Mouse (Mus musculus) neural tube, embryonic 12.5 days (tissue): Measurements from ENCODE around the gene Sorbs2. TPM values are rescaled to one million over a fixed set of nuclear protein-coding genes. Genes with fewer than 3 reads are reported as not detected.

Source experiments
- ATAC-seq: fragments of 200-750 bp; cut with Nextera tagmentation; 2 replicates; pipeline ENCODE4 v1.8.0; 2017; ENCODE audit warnings: low read depth, mild to moderate bottlenecking, moderate TSS enrichment, moderate library complexity; ENCODE audit not compliant: low FRiP score
- H3K27ac ChIP-seq: fragments of 300-500 bp; sonication (generic); 2 replicates; pipeline ENCODE4 v1.5.1; 2016
- H3K27me3 ChIP-seq: fragments of 300-500 bp; sonication (generic); replicated peaks from 2 replicates; pipeline ENCODE4 v1.6.1; 2016; ENCODE audit warnings: mild to moderate bottlenecking
- H3K36me3 ChIP-seq: fragments of 300-500 bp; sonication (generic); 2 replicates; pipeline ENCODE4 v1.6.1; 2016; ENCODE audit warnings: mild to moderate bottlenecking
- H3K4me1 ChIP-seq: fragments of 300-500 bp; sonication (generic); 2 replicates; pipeline ENCODE4 v1.6.1; 2016
- H3K4me2 ChIP-seq: fragments of 300-500 bp; sonication (generic); replicated peaks from 2 replicates; pipeline ENCODE4 v1.6.1; 2016; ENCODE audit warnings: mild to moderate bottlenecking
- H3K4me3 ChIP-seq: fragments of 300-500 bp; sonication (generic); 2 replicates; pipeline ENCODE4 v1.5.1; 2016
- H3K9ac ChIP-seq: fragments of 300-500 bp; sonication (generic); 2 replicates; pipeline ENCODE4 v1.6.1; 2016; ENCODE audit warnings: mild to moderate bottlenecking
- H3K9me3 ChIP-seq: fragments of 300-500 bp; sonication (generic); 2 replicates; pipeline ENCODE4 v1.6.1; 2016; ENCODE audit warnings: mild to moderate bottlenecking
- WGBS: fragments of 180-500 bp; shearing (Covaris S2); methylation state at CpG from one replicate; pipeline ENCODE4 v1.1.7; 2016; 5-methylcytosine and 5-hydroxymethylcytosine counted together
- polyA plus RNA-seq: library from polyadenylated mRNA; unstranded; fragments of >200 nt; fragmentation: Nextera tagmentation; extraction: Ambion mirVana; gene quantifications from 2 replicates; pipeline ENCODE4 v1.2.1, GENCODE M21; 2016

Gene Sorbs2
- polyA plus RNA-seq, 1 experiment from 2014 or later: 50.0 TPM

DNA sequence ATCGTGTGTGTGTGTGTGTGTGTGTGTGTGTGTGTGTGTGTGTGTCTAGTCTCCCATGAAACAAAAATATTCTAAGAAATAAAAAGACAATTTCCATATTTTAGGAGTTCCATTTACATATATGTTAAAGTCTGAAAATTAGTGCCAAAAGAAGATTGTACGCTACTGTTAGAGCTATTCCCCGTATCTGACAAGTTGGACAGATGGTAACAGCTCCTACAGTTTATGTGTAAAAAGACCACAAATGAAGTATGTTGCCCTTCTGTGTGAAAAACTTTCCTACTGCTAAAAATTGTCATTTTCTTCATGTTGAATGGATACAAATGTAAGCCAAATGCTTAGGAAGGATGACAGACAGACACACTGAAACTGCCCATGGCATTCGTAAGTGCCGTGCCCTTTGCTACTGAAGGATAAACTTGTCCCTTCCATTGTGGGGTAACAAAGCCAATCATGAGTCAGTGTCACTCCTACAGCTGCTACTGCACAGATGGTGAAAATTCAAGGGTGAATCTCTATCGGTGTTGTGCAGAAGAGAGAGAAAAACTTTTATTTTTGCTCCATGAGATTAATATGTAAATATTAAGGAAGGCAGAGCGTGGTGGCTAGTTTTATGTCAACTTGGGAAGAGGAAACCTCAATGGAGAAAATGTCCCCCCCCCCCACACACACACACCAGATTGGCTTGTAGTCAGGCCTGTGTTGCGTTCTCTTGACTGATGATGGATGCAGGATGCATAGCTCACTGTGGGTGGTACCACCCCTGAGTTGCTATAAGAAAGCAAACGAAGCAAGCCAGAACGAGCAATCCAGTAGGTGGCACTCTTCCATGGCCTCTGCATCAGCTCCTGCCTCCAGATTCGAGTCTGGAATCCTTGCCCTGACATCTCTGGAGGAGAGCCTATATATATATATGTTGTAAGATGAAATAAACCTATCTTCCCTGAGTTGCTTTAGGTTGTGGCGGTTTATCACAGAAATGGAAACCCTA lies 244.2 kb downstream of the Sorbs2 start:
- Histone ChIP-seq H3K4me2 (no peak overlapping the region), H3K27ac (no peak overlapping the region), H3K4me1 (no peaks in the 10 kb centered on the region), H3K27me3 (no peaks in the 10 kb centered on the region), H3K4me3 (no peak overlapping the region), H3K9ac (no peak overlapping the region), H3K36me3 (no peaks in the 10 kb centered on the region), H3K9me3 (no peaks in the 10 kb centered on the region)
- ATAC-seq: 0 out of 2 replicates have a peak, but pooled peaks have one; percentile 37
- WGBS: 66% methylated on average over 12 of the region's 12 CpGs

GRCm38 (mm10) chr8:45755482-45755881 lies 247.9 kb downstream of the Sorbs2 start:
- Histone ChIP-seq H3K36me3 (no peaks in the 10 kb centered on the region; the same call in 1 of the 2 replicates), H3K4me2 (no peak overlapping the region), H3K9ac (no peak overlapping the region), H3K4me1 (no peaks in the 10 kb centered on the region), H3K27me3 (no peaks in the 10 kb centered on the region), H3K27ac (no peak overlapping the region), H3K9me3 (no peaks in the 10 kb centered on the region), H3K4me3 (no peak overlapping the region)
- ATAC-seq: no peak
- 77% methylated on average over 9 of the region's 9 CpGs for WGBS

DNA sequence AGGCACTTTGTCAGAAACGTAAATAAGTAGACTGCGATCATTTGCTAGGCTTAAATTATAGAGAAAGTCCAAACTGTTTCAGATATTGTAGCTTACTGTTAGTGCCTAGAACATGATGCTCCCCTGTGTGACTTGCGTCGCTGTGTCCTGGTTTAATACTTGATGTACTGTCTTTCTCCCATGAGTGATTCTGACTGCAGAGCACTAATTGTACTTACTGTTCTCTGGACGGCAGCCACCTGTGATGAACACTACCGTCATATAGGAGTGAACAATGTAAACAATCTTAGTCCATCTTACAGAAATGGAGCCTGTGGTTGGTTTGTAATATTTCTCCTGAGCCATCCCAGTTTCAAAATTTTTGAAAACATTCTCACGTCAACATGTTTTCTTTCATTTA lies 248.4 kb downstream of the Sorbs2 start:
- H3K4me1 ChIP-seq: no peaks in the 10 kb centered on the region
- no peak overlapping the region for H3K4me3 ChIP-seq
- no peaks in the 10 kb centered on the region for H3K9me3 ChIP-seq
- H3K36me3 ChIP-seq: no peaks in the 10 kb centered on the region; the same call in 1 of the 2 replicates
- H3K27me3 ChIP-seq: no peaks in the 10 kb centered on the region
- no peak for ATAC-seq
- H3K4me2 ChIP-seq: no peak overlapping the region
- 87% methylated on average over 7 of the region's 7 CpGs for WGBS
- H3K9ac ChIP-seq: no peak overlapping the region
- H3K27ac ChIP-seq: no peak overlapping the region

GRCm38 (mm10) chr8:45760622-45761021 lies 253.0 kb downstream of the Sorbs2 start:
- no peak for ATAC-seq

DNA sequence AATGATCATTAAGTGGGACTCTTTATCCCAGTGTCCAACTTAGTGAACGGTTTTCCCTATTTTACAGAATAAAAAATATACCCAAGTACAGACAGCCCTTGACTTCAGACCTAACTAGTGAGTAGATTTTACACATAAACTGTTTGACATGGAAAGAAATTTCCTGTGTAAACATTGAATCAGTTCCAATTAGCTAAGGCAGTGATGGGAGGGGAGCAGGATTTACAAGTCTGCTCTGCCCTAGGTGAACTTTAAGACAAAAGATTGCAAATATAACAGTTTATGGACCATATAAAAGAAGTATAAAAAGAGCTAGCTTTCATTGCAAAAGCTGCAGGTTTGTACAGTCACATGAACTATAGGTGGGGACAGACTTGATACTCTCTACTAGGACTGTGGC lies 253.5 kb downstream of the Sorbs2 start:
- Histone ChIP-seq H3K9me3 (no peaks in the 10 kb centered on the region), H3K9ac (no peak overlapping the region), H3K4me2 (no peak overlapping the region), H3K27me3 (no peaks in the 10 kb centered on the region), H3K27ac (no peak overlapping the region), H3K4me1 (0 out of 2 replicates have a peak, but pooled peaks cover 13% of the 10 kb centered on the region), H3K36me3 (peaks cover 4% of the 10 kb centered on the region; the same call in 1 of the 2 replicates), H3K4me3 (no peak overlapping the region)
- WGBS: 85% methylated on average over 1 of the region's 1 CpGs
- ATAC-seq: no peak

More at GRCm38 (mm10) chr8:45760622-45761021, 253.0 kb downstream of the Sorbs2 start:
- peaks cover 4% of the 10 kb centered on the region; the same call in 1 of the 2 replicates for H3K36me3 ChIP-seq
- WGBS: 79% methylated on average over 9 of the region's 9 CpGs
- H3K27me3 ChIP-seq: no peaks in the 10 kb centered on the region
- H3K9me3 ChIP-seq: no peaks in the 10 kb centered on the region
- H3K4me1 ChIP-seq: 0 out of 2 replicates have a peak, but pooled peaks cover 13% of the 10 kb centered on the region
- no peak overlapping the region for H3K27ac ChIP-seq
- H3K4me2 ChIP-seq: no peak overlapping the region
- H3K4me3 ChIP-seq: no peak overlapping the region
- no peak overlapping the region for H3K9ac ChIP-seq

- no peaks in the 10 kb centered on the region for H3K27me3 ChIP-seq
- no peaks in the 10 kb centered on the region for H3K9me3 ChIP-seq
- no peak overlapping the region for H3K4me3 ChIP-seq
- peaks cover 4% of the 10 kb centered on the region; the same call in 1 of the 2 replicates for H3K36me3 ChIP-seq
- 63% methylated on average over 15 of the region's 15 CpGs for WGBS
- H3K9ac ChIP-seq: no peak overlapping the region
- H3K4me1 ChIP-seq: 0 out of 2 replicates have a peak, but pooled peaks cover 13% of the 10 kb centered on the region
- no peak for ATAC-seq
- no peak overlapping the region for H3K27ac ChIP-seq
- no peak overlapping the region for H3K4me2 ChIP-seq
These were observed 255.5 kb downstream of the Sorbs2 start for GRCm38 (mm10) chr8:45762982-45763689.

GRCm38 (mm10) chr8:45763690-45764342 lies 256.2 kb downstream of the Sorbs2 start:
- no peak overlapping the region for H3K9ac ChIP-seq
- no peak for ATAC-seq
- WGBS: 57% methylated on average over 11 of the region's 11 CpGs
- H3K36me3 ChIP-seq: peaks cover 4% of the 10 kb centered on the region; the same call in 1 of the 2 replicates
- H3K27ac ChIP-seq: no peak overlapping the region
- H3K4me2 ChIP-seq: no peak overlapping the region
- H3K27me3 ChIP-seq: no peaks in the 10 kb centered on the region
- no peak overlapping the region for H3K4me3 ChIP-seq
- no peaks in the 10 kb centered on the region for H3K9me3 ChIP-seq
- H3K4me1 ChIP-seq: 0 out of 2 replicates have a peak, but pooled peaks cover 13% of the 10 kb centered on the region

GRCm38 (mm10) chr8:45766138-45766537 lies 258.6 kb downstream of the Sorbs2 start:
- no peak overlapping the region for H3K4me2 ChIP-seq
- no peak overlapping the region for H3K9ac ChIP-seq
- H3K4me3 ChIP-seq: no peak overlapping the region
- no peaks in the 10 kb centered on the region for H3K27me3 ChIP-seq
- no peaks in the 10 kb centered on the region for H3K9me3 ChIP-seq
- WGBS: 82% methylated on average over 11 of the region's 11 CpGs
- no peak for ATAC-seq
- H3K4me1 ChIP-seq: 0 out of 2 replicates have a peak, but pooled peaks cover 13% of the 10 kb centered on the region
- H3K36me3 ChIP-seq: peaks cover 6% of the 10 kb centered on the region; the same call in 1 of the 2 replicates
- H3K27ac ChIP-seq: no peak overlapping the region

DNA sequence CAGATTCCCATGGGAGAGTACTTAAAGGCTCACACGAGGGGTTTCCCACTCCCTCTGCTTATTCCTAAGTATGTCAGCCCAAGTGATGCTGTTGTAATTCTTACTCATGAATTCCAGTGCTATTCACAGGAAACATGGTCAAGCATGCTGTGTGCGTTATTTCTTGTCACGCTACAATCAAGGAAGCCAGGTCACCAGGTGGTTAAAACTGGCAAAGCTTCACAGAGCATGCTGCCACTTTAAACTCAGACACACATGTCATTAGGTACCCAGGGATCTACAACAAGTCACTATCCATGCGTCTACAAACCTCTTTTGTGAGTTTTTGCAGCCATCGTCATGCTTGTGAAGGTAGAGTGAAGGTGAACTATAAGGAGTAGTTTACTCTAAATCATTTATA lies 267.3 kb downstream of the Sorbs2 start:
- Histone ChIP-seq H3K27me3 (no peaks in the 10 kb centered on the region), H3K4me3 (no peak overlapping the region), H3K9me3 (no peaks in the 10 kb centered on the region), H3K9ac (no peak overlapping the region), H3K4me1 (no peaks in the 10 kb centered on the region), H3K27ac (no peak overlapping the region), H3K4me2 (no peak overlapping the region), H3K36me3 (peaks cover 20% of the 10 kb centered on the region)
- ATAC-seq: no peak
- WGBS: 83% methylated on average over 5 of the region's 5 CpGs

DNA sequence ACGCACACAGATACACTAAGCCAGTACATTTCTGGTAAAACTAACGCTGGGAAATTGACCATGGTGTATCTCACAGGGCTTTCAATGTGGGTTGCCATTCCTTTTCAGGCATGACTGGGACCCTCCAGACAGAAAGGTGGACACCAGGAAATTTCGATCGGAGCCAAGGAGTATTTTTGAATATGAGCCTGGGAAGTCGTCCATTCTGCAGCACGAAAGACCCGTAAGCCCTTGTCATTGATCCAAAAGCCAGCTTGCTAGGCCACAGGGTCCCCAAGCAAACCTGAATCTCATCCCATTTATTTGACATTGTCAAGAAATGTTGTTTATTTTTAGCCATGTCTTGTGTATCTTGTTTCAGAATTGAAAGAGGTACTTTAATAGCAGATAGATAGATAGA lies 267.9 kb downstream of the Sorbs2 start:
- no peaks in the 10 kb centered on the region for H3K27me3 ChIP-seq
- H3K27ac ChIP-seq: no peak overlapping the region
- 94% methylated on average over 7 of the region's 7 CpGs for WGBS
- no peak overlapping the region for H3K4me2 ChIP-seq
- H3K4me1 ChIP-seq: no peaks in the 10 kb centered on the region
- ATAC-seq: no peak
- peaks cover 20% of the 10 kb centered on the region for H3K36me3 ChIP-seq
- H3K9me3 ChIP-seq: no peaks in the 10 kb centered on the region
- no peak overlapping the region for H3K4me3 ChIP-seq
- H3K9ac ChIP-seq: no peak overlapping the region

DNA sequence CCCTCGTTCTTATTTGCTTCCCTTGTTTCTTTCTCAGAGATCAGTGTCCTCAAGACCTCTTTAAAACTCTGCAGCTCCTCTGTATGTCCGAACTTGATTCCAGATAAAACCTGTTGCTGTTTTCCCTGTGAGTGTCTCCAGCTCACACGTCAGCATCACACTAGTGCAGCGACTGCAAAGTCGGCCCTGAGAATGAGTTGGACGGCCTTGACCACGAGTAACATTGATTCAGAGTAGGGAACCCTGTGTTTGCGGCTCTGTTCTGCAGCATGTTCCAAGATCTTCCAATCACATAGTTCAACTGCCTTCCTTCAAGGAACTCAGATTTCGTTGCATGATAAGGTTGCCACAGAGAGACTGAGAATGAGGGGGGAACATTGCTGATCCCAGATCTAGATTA lies 268.8 kb downstream of the Sorbs2 start:
- no peak for ATAC-seq
- Histone ChIP-seq H3K4me3 (no peak overlapping the region), H3K4me2 (no peak overlapping the region), H3K9me3 (no peaks in the 10 kb centered on the region), H3K27ac (no peak overlapping the region), H3K27me3 (no peaks in the 10 kb centered on the region), H3K36me3 (peaks cover 15% of the 10 kb centered on the region), H3K4me1 (no peaks in the 10 kb centered on the region), H3K9ac (no peak overlapping the region)
- WGBS: 93% methylated on average over 9 of the region's 9 CpGs

DNA sequence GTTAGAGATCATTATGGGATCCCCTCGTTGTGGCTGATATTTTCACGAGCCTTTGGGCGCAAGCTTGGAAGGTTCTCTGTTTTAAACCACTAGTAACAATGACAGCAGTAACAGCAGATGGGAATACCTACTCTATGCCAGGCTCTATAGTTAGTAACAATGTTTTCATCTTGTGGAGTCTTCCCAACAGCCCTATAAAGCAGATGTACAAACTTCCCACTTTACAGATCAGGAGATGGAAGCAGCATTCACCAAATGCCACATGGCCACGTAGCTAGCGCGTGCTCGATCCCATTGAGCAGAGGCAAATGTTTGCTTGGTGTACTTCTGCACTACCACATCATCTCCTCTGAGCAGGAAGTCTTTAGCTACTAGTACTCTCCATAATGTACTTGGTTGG lies 269.4 kb downstream of the Sorbs2 start:
- 95% methylated on average over 7 of the region's 7 CpGs for WGBS
- Histone ChIP-seq H3K9me3 (no peaks in the 10 kb centered on the region), H3K27me3 (no peaks in the 10 kb centered on the region), H3K4me1 (no peaks in the 10 kb centered on the region), H3K27ac (no peak overlapping the region), H3K9ac (no peak overlapping the region), H3K4me2 (no peak overlapping the region), H3K36me3 (peaks cover 13% of the 10 kb centered on the region), H3K4me3 (no peak overlapping the region)
- no peak for ATAC-seq
